Mouse (Mus musculus) forebrain, embryonic 14.5 days (tissue): ENCODE results near the gene Ifna1. TPM values are rescaled to one million over a fixed set of nuclear protein-coding genes. Genes with fewer than 3 reads are reported as not detected.

Experiments
- ATAC-seq: fragments of 200-750 bp; cut with Nextera tagmentation; 2 replicates; pipeline ENCODE4 v1.8.0; 2017; ENCODE audit warnings: mild to moderate bottlenecking, moderate library complexity
- DNase-seq: peaks from one replicate; pipeline ENCODE4 v3.0.0-alpha.2; 2015; ENCODE audit warnings: low spot score
- H3K27ac ChIP-seq: fragments of 300-500 bp; sonication (generic); 2 replicates; pipeline ENCODE4 v1.5.1; 2014; ENCODE audit warnings: low read depth, mild to moderate bottlenecking, control low read depth, low read length, moderate library complexity
- H3K27me3 ChIP-seq: fragments of 300-500 bp; sonication (generic); replicated peaks from 2 replicates; pipeline ENCODE4 v1.6.1; 2014; ENCODE audit warnings: low read length, control low read depth, mixed read lengths; ENCODE audit not compliant: control insufficient read depth, insufficient read depth
- H3K36me3 ChIP-seq: fragments of 300-500 bp; sonication (generic); 2 replicates; pipeline ENCODE4 v1.6.1; 2014; ENCODE audit warnings: low read length, control low read depth; ENCODE audit not compliant: control insufficient read depth, insufficient read depth
- H3K4me1 ChIP-seq: fragments of 300-500 bp; sonication (generic); 2 replicates; pipeline ENCODE4 v1.6.1; 2014; ENCODE audit warnings: antibody characterized with exemption, low read length, control low read depth; ENCODE audit not compliant: control insufficient read depth, insufficient read depth
- H3K4me2 ChIP-seq: fragments of 300-500 bp; sonication (generic); 2 replicates; pipeline ENCODE4 v1.6.1; 2014; ENCODE audit warnings: mild to moderate bottlenecking, control low read depth, low read length
- H3K4me3 ChIP-seq: fragments of 300-500 bp; sonication (generic); 2 replicates; pipeline ENCODE4 v1.5.1; 2014; ENCODE audit warnings: low read depth, low read length, control low read depth
- H3K9ac ChIP-seq: fragments of 300-500 bp; sonication (generic); 2 replicates; pipeline ENCODE4 v1.6.1; 2014; ENCODE audit warnings: mild to moderate bottlenecking, low read length, control low read depth, moderate library complexity
- H3K9me3 ChIP-seq: fragments of 300-500 bp; sonication (generic); replicated peaks from 2 replicates; pipeline ENCODE4 v1.6.1; 2016; ENCODE audit warnings: low read length, control low read depth, mixed read lengths; ENCODE audit not compliant: control insufficient read depth
- WGBS: fragments of 180-500 bp; shearing (Covaris S2); extraction: QIAGEN DNeasy Blood & Tissue Kit; methylation state at CpG from one replicate; pipeline ENCODE4 v1.1.7; 2014; 5-methylcytosine and 5-hydroxymethylcytosine counted together
- polyA plus RNA-seq: library from polyadenylated mRNA; unstranded; fragments of >200 nt; fragmentation: Nextera tagmentation; extraction: Ambion mirVana; gene quantifications from 2 replicates; pipeline ENCODE4 v1.2.1, GENCODE M21; 2014

Ifna1 gene
- polyA plus RNA-seq, 1 experiment from 2014 or later = not detected

GRCm38 (mm10) chr4:88880101-88880500, 30.2 kb downstream of the Ifna1 start, which contains the start of gene Ifne:
Gene Ifne (minus strand): TSS chr4:88880201.
- no peak for ATAC-seq
- H3K9me3 ChIP-seq = no peaks in the 10 kb centered on the region
- WGBS = 86% methylated on average over 8 of the region's 8 CpGs

DNA sequence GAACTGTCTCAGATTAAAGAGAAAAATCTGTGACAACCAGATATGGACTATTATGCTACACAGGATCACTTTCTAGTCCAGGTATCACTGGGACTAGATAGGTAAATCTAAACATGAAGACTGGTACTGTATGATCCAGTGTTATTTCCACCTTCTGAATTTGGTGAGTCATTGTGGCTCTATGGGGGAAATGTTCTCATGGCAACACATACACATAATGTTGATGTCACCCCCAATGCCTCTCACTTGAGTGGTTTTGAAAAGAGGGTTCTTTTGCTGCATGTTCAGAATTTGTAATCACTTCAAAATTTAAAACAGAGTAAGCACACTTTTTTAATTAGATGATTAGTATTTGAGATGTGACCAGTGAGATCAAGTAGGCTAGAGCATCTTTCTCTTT, 38.3 kb downstream of the Ifna1 start:
- DNase-seq (no peak), ATAC-seq (no peak)
- Histone ChIP-seq H3K4me1 (no peaks in the 10 kb centered on the region), H3K9ac (no peak overlapping the region), H3K9me3 (no peaks in the 10 kb centered on the region), H3K4me3 (no peak overlapping the region), H3K4me2 (no peak overlapping the region), H3K27me3 (no peaks in the 10 kb centered on the region), H3K27ac (no peak overlapping the region), H3K36me3 (no peaks in the 10 kb centered on the region)

More at GRCm38 (mm10) chr4:88880101-88880500, 30.2 kb downstream of the Ifna1 start, which contains the start of gene Ifne:
- Histone ChIP-seq H3K4me1 (no peaks in the 10 kb centered on the region), H3K4me3 (no peak within 1 kb of the TSS), H3K27me3 (no peaks in the 10 kb centered on the region), H3K4me2 (no peak within 1 kb of the TSS), H3K36me3 (no peaks in the 10 kb centered on the region), H3K9ac (no peak within 1 kb of the TSS), H3K27ac (no peak within 1 kb of the TSS)
- DNase-seq = no peak

GRCm38 (mm10) chr4:88893201-88893754, 43.4 kb downstream of the Ifna1 start:
- Histone ChIP-seq H3K9me3 (no peaks in the 10 kb centered on the region), H3K4me1 (no peaks in the 10 kb centered on the region), H3K36me3 (no peaks in the 10 kb centered on the region), H3K9ac (no peak overlapping the region), H3K4me3 (no peak overlapping the region), H3K27ac (no peak overlapping the region), H3K4me2 (no peak overlapping the region), H3K27me3 (no peaks in the 10 kb centered on the region)
- ATAC-seq (no peak), DNase-seq (no peak)

Other genes with a start within 250 kb of the Ifna1 start
- not detected in 2 replicates for gene Ifna12, start 246.7 kb upstream of the Ifna1 start, polyA plus RNA-seq
- not detected in 2 replicates for gene C87499, start 215.7 kb upstream of the Ifna1 start, polyA plus RNA-seq
- gene Ifna13, start 205.6 kb upstream of the Ifna1 start, polyA plus RNA-seq = not detected in 2 replicates
- gene Ifna16, start 173.2 kb upstream of the Ifna1 start, polyA plus RNA-seq = not detected in 2 replicates
- gene Ifna2, start 166.2 kb upstream of the Ifna1 start, polyA plus RNA-seq = not detected in 2 replicates
- gene Ifnab, start 158.7 kb upstream of the Ifna1 start, polyA plus RNA-seq = not detected in 2 replicates
- 2.0 and 2.3 TPM in 2 replicates for gene Gm26566, start 128.3 kb upstream of the Ifna1 start, polyA plus RNA-seq
- gene Klhl9, start 127.6 kb upstream of the Ifna1 start, polyA plus RNA-seq = 145 and 154 TPM in 2 replicates
- gene Gm13271, start 95.2 kb upstream of the Ifna1 start, polyA plus RNA-seq = not detected in 2 replicates
- not detected in 2 replicates for gene Gm13283, start 90.0 kb upstream of the Ifna1 start, polyA plus RNA-seq
- not detected in 2 replicates for gene Gm13290, start 76.3 kb upstream of the Ifna1 start, polyA plus RNA-seq
- gene Gm13289, start 73.2 kb upstream of the Ifna1 start, polyA plus RNA-seq = not detected in 2 replicates
- gene Gm13272, start 70.2 kb upstream of the Ifna1 start, polyA plus RNA-seq = not detected in 2 replicates
- not detected in 2 replicates for gene Ifnz, start 68.0 kb upstream of the Ifna1 start, polyA plus RNA-seq
- not detected in 2 replicates for gene Gm13276, start 64.4 kb upstream of the Ifna1 start, polyA plus RNA-seq
- gene Gm13277, start 61.5 kb upstream of the Ifna1 start, polyA plus RNA-seq = not detected in 2 replicates
- gene Gm13278, start 58.5 kb upstream of the Ifna1 start, polyA plus RNA-seq = not detected in 2 replicates
- not detected in 2 replicates for gene Gm13275, start 55.6 kb upstream of the Ifna1 start, polyA plus RNA-seq
- gene Gm13279, start 52.7 kb upstream of the Ifna1 start, polyA plus RNA-seq = not detected in 2 replicates
- 0.13 and 0.17 TPM in 2 replicates for gene Gm13285, start 50.4 kb upstream of the Ifna1 start, polyA plus RNA-seq
- not detected in 2 replicates for gene Gm13287, start 46.8 kb upstream of the Ifna1 start, polyA plus RNA-seq
- not detected in 2 replicates for gene Gm13288, start 44.6 kb upstream of the Ifna1 start, polyA plus RNA-seq
- gene Ifna7, start 33.9 kb upstream of the Ifna1 start, polyA plus RNA-seq = not detected in 2 replicates
- gene Ifna11, start 30.1 kb upstream of the Ifna1 start, polyA plus RNA-seq = not detected in 2 replicates
- not detected in 2 replicates for gene Ifna6, start 22.7 kb upstream of the Ifna1 start, polyA plus RNA-seq
- not detected in 2 replicates for gene Ifna5, start 14.6 kb upstream of the Ifna1 start, polyA plus RNA-seq
- gene Ifna4, start 8.2 kb upstream of the Ifna1 start, polyA plus RNA-seq = not detected in 2 replicates
- gene Ifne, start 30.1 kb downstream of the Ifna1 start, polyA plus RNA-seq = not detected in 2 replicates